Mouse (Mus musculus): ENCODE measurements around the gene Pxn. TPM values are rescaled to one million over a fixed set of nuclear protein-coding genes. Genes with fewer than 3 reads are reported as not detected.

Pxn gene
- polyA plus RNA-seq, 1 experiment from 2014 or later, result 39.1 TPM

GRCm38 (mm10) chr5:115485489-115486205 lies 20.8 kb upstream of the Pxn start:
- no peak overlapping the region for H3K4me2 ChIP-seq (ENCODE audit: low read depth, low read length)

GRCm38 (mm10) chr5:115486726-115487125 lies 19.8 kb upstream of the Pxn start:
- 0 out of 2 replicates have a peak, but pooled peaks cover 2% of the 10 kb centered on the region for H3K36me3 ChIP-seq (ENCODE audit: control insufficient read depth, insufficient read depth)
- peaks cover 19% of the 10 kb centered on the region for H3K4me1 ChIP-seq (ENCODE audit: control insufficient read depth, insufficient read depth, low read length)
- 47% methylated on average over 4 of the region's 4 CpGs for WGBS
- H3K27ac ChIP-seq (ENCODE audit: low read length), result no peak overlapping the region
- no peaks in the 10 kb centered on the region for H3K9me3 ChIP-seq (replicated peaks; ENCODE audit: control insufficient read depth, low read length)
- no peak overlapping the region for H3K4me3 ChIP-seq (ENCODE audit: low read length)
- ATAC-seq (replicated peaks; ENCODE audit: extremely low read depth, insufficient read depth, low FRiP score), result no peak
- H3K9ac ChIP-seq (ENCODE audit: low read length), result no peak overlapping the region
- H3K4me2 ChIP-seq (ENCODE audit: low read depth, low read length), result no peak overlapping the region
- no peaks in the 10 kb centered on the region for H3K27me3 ChIP-seq (ENCODE audit: control insufficient read depth, insufficient read depth, low read length)

More at GRCm38 (mm10) chr5:115485489-115486205, 20.8 kb upstream of the Pxn start:
- Histone ChIP-seq H3K27ac (ENCODE audit: low read length) (no peak overlapping the region), H3K4me3 (ENCODE audit: low read length) (no peak overlapping the region), H3K9ac (ENCODE audit: low read length) (no peak overlapping the region), H3K27me3 (ENCODE audit: control insufficient read depth, insufficient read depth, low read length) (no peaks in the 10 kb centered on the region), H3K36me3 (ENCODE audit: control insufficient read depth, insufficient read depth) (0 out of 2 replicates have a peak, but pooled peaks cover 2% of the 10 kb centered on the region), H3K4me1 (ENCODE audit: control insufficient read depth, insufficient read depth, low read length) (peaks cover 8% of the 10 kb centered on the region), H3K9me3 (replicated peaks; ENCODE audit: control insufficient read depth, low read length) (no peaks in the 10 kb centered on the region)
- ATAC-seq (replicated peaks; ENCODE audit: extremely low read depth, insufficient read depth, low FRiP score), result no peak
- WGBS, result 82% methylated on average over 18 of the region's 18 CpGs

DNA sequence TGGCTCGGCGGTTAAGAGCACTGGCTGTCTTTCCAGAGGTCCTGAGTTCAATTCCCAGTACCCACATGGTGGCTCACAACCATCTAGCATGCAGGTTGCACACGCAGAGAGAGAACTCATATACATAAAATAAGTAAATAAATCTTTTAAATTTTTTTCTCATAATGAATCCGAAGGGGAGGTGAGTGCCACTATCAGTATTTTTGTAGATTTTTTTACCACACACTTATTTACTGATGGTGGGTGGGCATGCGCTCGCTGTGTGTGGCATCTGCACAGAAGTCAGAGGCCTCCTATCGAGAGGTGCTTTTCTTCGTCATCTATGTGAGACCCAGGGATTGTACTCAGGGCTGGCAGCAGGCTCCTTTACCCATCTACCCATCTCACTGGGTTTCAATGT lies 19.1 kb upstream of the Pxn start:
- Histone ChIP-seq H3K9ac (ENCODE audit: low read length) (no peak overlapping the region), H3K27ac (ENCODE audit: low read length) (no peak overlapping the region), H3K9me3 (replicated peaks; ENCODE audit: control insufficient read depth, low read length) (no peaks in the 10 kb centered on the region), H3K4me3 (ENCODE audit: low read length) (no peak overlapping the region), H3K4me1 (ENCODE audit: control insufficient read depth, insufficient read depth, low read length) (peaks cover 24% of the 10 kb centered on the region), H3K4me2 (ENCODE audit: low read depth, low read length) (no peak overlapping the region), H3K27me3 (ENCODE audit: control insufficient read depth, insufficient read depth, low read length) (no peaks in the 10 kb centered on the region), H3K36me3 (ENCODE audit: control insufficient read depth, insufficient read depth) (0 out of 2 replicates have a peak, but pooled peaks cover 2% of the 10 kb centered on the region)
- 86% methylated on average over 8 of the region's 8 CpGs for WGBS
- ATAC-seq (replicated peaks; ENCODE audit: extremely low read depth, insufficient read depth, low FRiP score), result no peak

DNA sequence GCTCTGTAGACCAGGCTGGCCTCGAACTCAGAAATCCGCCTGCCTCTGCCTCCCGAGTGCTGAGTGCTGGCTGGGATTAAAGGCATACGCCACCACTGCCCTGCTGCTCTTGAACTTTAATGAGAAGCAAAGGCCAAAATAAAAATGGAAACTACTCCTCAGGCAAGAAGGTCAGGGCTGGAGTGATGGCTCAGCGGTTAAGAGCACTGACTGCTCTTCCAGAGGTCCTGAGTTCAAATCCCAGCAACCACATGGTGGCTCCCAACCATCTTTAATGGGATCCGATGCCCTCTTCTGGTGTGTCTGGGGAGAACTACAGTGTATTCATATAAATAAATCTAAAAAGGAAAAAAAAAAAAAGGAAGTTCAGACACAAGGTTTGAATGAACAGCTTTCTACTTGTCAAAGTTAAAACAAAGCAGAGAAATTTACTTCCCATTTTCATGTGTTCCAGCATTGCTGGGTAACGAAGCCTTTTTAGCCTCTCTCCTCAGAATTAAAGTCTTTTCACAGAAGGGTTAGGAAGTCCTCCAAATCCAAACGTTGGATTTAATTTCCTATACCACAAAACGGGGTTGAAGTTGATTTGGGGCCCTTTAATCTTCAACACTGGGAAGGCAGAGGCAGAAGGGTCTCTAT lies 18.4 kb upstream of the Pxn start:
- no peak overlapping the region for H3K9ac ChIP-seq (ENCODE audit: low read length)
- H3K4me3 ChIP-seq (ENCODE audit: low read length), result no peak overlapping the region
- H3K4me1 ChIP-seq (ENCODE audit: control insufficient read depth, insufficient read depth, low read length), result peaks cover 26% of the 10 kb centered on the region
- ATAC-seq (replicated peaks; ENCODE audit: extremely low read depth, insufficient read depth, low FRiP score), result no peak
- no peaks in the 10 kb centered on the region for H3K9me3 ChIP-seq (replicated peaks; ENCODE audit: control insufficient read depth, low read length)
- H3K27me3 ChIP-seq (ENCODE audit: control insufficient read depth, insufficient read depth, low read length), result no peaks in the 10 kb centered on the region
- WGBS, result 73% methylated on average over 9 of the region's 9 CpGs
- peak overlapping the region; percentile 100 for H3K27ac ChIP-seq (ENCODE audit: low read length)
- no peaks in the 10 kb centered on the region for H3K36me3 ChIP-seq (ENCODE audit: control insufficient read depth, insufficient read depth)
- H3K4me2 ChIP-seq (ENCODE audit: low read depth, low read length), result no peak overlapping the region

GRCm38 (mm10) chr5:115488841-115489698 lies 17.4 kb upstream of the Pxn start:
- no peaks in the 10 kb centered on the region for H3K27me3 ChIP-seq (ENCODE audit: control insufficient read depth, insufficient read depth, low read length)
- WGBS, result under 1% methylated on average over 37 of the region's 39 CpGs
- no peaks in the 10 kb centered on the region for H3K9me3 ChIP-seq (replicated peaks; ENCODE audit: control insufficient read depth, low read length)
- peaks cover 31% of the 10 kb centered on the region for H3K4me1 ChIP-seq (ENCODE audit: control insufficient read depth, insufficient read depth, low read length)
- peak overlapping the region; percentile 100 for H3K27ac ChIP-seq (ENCODE audit: low read length)
- peak overlapping the region; percentile 57 for H3K4me2 ChIP-seq (ENCODE audit: low read depth, low read length)
- peak; percentile 63 for ATAC-seq (replicated peaks; ENCODE audit: extremely low read depth, insufficient read depth, low FRiP score)
- H3K4me3 ChIP-seq (ENCODE audit: low read length), result peak overlapping the region; percentile 53
- H3K9ac ChIP-seq (ENCODE audit: low read length), result peak overlapping the region; percentile 82
- no peaks in the 10 kb centered on the region for H3K36me3 ChIP-seq (ENCODE audit: control insufficient read depth, insufficient read depth)

DNA sequence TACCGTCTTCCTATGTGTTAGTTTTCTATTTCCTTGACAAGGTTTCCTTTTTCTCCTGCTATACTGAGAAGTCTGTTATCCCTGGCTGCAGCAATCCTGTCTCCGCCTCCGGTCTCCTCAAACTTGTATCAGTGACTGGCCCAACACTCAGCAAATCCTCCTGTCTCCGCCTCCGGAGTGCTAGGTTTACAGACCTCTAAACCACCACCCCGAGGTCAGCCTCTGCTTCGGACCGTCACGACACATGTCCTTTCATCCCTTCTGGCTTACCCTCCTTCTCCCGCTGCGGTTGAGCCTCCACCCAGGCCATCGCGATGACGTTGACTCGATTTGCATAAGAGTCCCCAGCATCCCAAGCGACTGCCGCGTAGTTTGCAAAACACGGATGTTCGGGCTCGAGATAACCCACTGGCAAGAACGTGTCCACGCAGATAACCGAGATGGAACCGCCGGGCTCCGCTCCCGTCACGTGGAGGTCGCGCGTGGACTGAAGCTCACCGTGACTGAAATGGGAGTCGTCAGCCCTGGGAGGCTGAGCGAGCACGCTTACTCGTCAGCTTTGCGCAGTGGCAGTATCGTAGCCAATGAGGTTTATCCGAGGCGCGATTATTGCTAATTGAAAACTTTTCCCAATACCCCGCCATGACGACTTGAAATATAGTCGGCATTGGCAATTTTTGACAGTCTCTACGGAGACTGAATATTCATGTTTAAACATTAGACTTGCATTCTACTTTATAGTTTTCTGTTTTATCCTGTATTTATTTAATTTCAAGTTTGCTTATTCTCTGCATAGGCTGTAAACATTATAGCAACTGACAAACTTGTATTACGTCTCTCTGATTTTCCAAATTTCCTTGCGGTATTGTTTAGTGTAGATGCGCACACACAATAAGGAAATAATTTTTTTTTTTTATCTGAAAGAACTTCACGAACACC lies 16.5 kb upstream of the Pxn start:
- peak overlapping the region; percentile 53 for H3K4me3 ChIP-seq (ENCODE audit: low read length)
- under 1% methylated on average over 50 of the region's 50 CpGs for WGBS
- H3K9ac ChIP-seq (ENCODE audit: low read length), result peak overlapping the region; percentile 82
- peak; percentile 83 for ATAC-seq (replicated peaks; ENCODE audit: extremely low read depth, insufficient read depth, low FRiP score)
- H3K36me3 ChIP-seq (ENCODE audit: control insufficient read depth, insufficient read depth), result no peaks in the 10 kb centered on the region
- peaks cover 28% of the 10 kb centered on the region for H3K4me1 ChIP-seq (ENCODE audit: control insufficient read depth, insufficient read depth, low read length)
- H3K27ac ChIP-seq (ENCODE audit: low read length), result peak overlapping the region; percentile 100
- H3K9me3 ChIP-seq (replicated peaks; ENCODE audit: control insufficient read depth, low read length), result no peaks in the 10 kb centered on the region
- H3K27me3 ChIP-seq (ENCODE audit: control insufficient read depth, insufficient read depth, low read length), result no peaks in the 10 kb centered on the region
- H3K4me2 ChIP-seq (ENCODE audit: low read depth, low read length), result peak overlapping the region; percentile 82

- Histone ChIP-seq H3K36me3 (ENCODE audit: control insufficient read depth, insufficient read depth) (no peaks in the 10 kb centered on the region), H3K4me1 (ENCODE audit: control insufficient read depth, insufficient read depth, low read length) (peaks cover 28% of the 10 kb centered on the region), H3K9me3 (replicated peaks; ENCODE audit: control insufficient read depth, low read length) (no peaks in the 10 kb centered on the region), H3K27me3 (ENCODE audit: control insufficient read depth, insufficient read depth, low read length) (no peaks in the 10 kb centered on the region), H3K4me2 (ENCODE audit: low read depth, low read length) (peak overlapping the region; percentile 82), H3K4me3 (ENCODE audit: low read length) (peak overlapping the region; percentile 22), H3K27ac (ENCODE audit: low read length) (peak overlapping the region; percentile 77), H3K9ac (ENCODE audit: low read length) (peak overlapping the region; percentile 34; the same call in 1 of the 2 replicates)
- ATAC-seq (replicated peaks; ENCODE audit: extremely low read depth, insufficient read depth, low FRiP score), result no peak
- 14% methylated on average over 8 of the region's 8 CpGs for WGBS
Measured at GRCm38 (mm10) chr5:115490638-115491000, 15.9 kb upstream of the Pxn start.

GRCm38 (mm10) chr5:115491076-115491475 lies 15.4 kb upstream of the Pxn start:
- H3K9ac ChIP-seq (ENCODE audit: low read length), result no peak overlapping the region
- WGBS, result 33% methylated on average over 5 of the region's 5 CpGs
- H3K27me3 ChIP-seq (ENCODE audit: control insufficient read depth, insufficient read depth, low read length), result no peaks in the 10 kb centered on the region
- H3K36me3 ChIP-seq (ENCODE audit: control insufficient read depth, insufficient read depth), result no peaks in the 10 kb centered on the region
- no peak overlapping the region for H3K4me3 ChIP-seq (ENCODE audit: low read length)
- ATAC-seq (replicated peaks; ENCODE audit: extremely low read depth, insufficient read depth, low FRiP score), result no peak
- peak overlapping the region; percentile 82 for H3K4me2 ChIP-seq (ENCODE audit: low read depth, low read length)
- H3K27ac ChIP-seq (ENCODE audit: low read length), result no peak overlapping the region
- no peaks in the 10 kb centered on the region for H3K9me3 ChIP-seq (replicated peaks; ENCODE audit: control insufficient read depth, low read length)
- peaks cover 28% of the 10 kb centered on the region for H3K4me1 ChIP-seq (ENCODE audit: control insufficient read depth, insufficient read depth, low read length)

Measured in heart, embryonic 16.5 days (tissue).